ENCODE assay signal across 30 mouse cellular contexts in genomic region chr4:123510201-123510600, GRCm38 (mm10).
"Had no signal": no experiment of that assay in that cellular context is flagged by ENCODE, and none has a peak within 500 bp of the region (broad histone marks: within the 10 kb centered on the region; RNA-seq: fewer than 3 reads in every experiment).

No protein-coding gene starts in this region.

- H3K4me3 ChIP-seq: heart, embryonic 10.5 days; heart, embryonic 12.5 days; heart, embryonic 13.5 days; heart, embryonic 15.5 days; hindbrain, embryonic 10.5 days; hindbrain, embryonic 12.5 days; hindbrain, embryonic 13.5 days; hindbrain, embryonic 15.5 days; intestine, embryonic 15.5 days; layer of hippocampus, adult 2 months; left cerebral cortex, adult 2 months had no signal

- H3K27ac ChIP-seq: heart, embryonic 10.5 days; heart, embryonic 13.5 days; heart, embryonic 15.5 days; hindbrain, embryonic 10.5 days; hindbrain, embryonic 12.5 days; hindbrain, embryonic 13.5 days; hindbrain, embryonic 14.5 days; hindbrain, embryonic 15.5 days; hindbrain, postnatal 0 days; intestine, embryonic 15.5 days; kidney, postnatal 0 days; layer of hippocampus, adult 2 months; left cerebral cortex, adult 2 months had no signal

- H3K4me2 ChIP-seq: heart, embryonic 11.5 days; heart, embryonic 12.5 days; heart, embryonic 13.5 days; heart, embryonic 15.5 days; hindbrain, embryonic 12.5 days; hindbrain, embryonic 13.5 days; hindbrain, embryonic 14.5 days; hindbrain, embryonic 15.5 days; intestine, embryonic 15.5 days had no signal

- H3K9ac ChIP-seq: heart, embryonic 12.5 days; heart, embryonic 13.5 days; heart, embryonic 15.5 days; hindbrain, embryonic 12.5 days; hindbrain, embryonic 13.5 days; hindbrain, embryonic 14.5 days; hindbrain, embryonic 15.5 days; intestine, embryonic 15.5 days had no signal

- H3K9me3 ChIP-seq: heart, embryonic 10.5 days; heart, embryonic 12.5 days; heart, embryonic 13.5 days; heart, embryonic 15.5 days; hindbrain, embryonic 10.5 days; hindbrain, embryonic 12.5 days; hindbrain, embryonic 13.5 days; hindbrain, embryonic 15.5 days; intestine, embryonic 15.5 days had no signal

- H3K4me1 ChIP-seq: heart, embryonic 10.5 days; heart, embryonic 12.5 days; heart, embryonic 13.5 days; heart, embryonic 15.5 days; hindbrain, embryonic 10.5 days; hindbrain, embryonic 12.5 days; hindbrain, embryonic 13.5 days; hindbrain, embryonic 15.5 days; intestine, embryonic 15.5 days had no signal

- ATAC-seq: hindbrain, embryonic 16.5 days; hindbrain, postnatal 0 days; inflammation-experienced regulatory T-cells, adult 6 months; intestine, embryonic 15.5 days; intestine, embryonic 16.5 days; intestine, postnatal 0 days had no signal

- H3K27me3 ChIP-seq: heart, embryonic 12.5 days; heart, embryonic 13.5 days; heart, embryonic 15.5 days; hindbrain, embryonic 12.5 days; hindbrain, embryonic 13.5 days; hindbrain, embryonic 15.5 days; intestine, embryonic 15.5 days had no signal

- DNase-seq: heart, postnatal 10 days; heart, postnatal 14 days; heart, postnatal 36 days; heart, postnatal 4 days; kidney, adult 11 months; kidney, adult 18-20 months; kidney, postnatal 14 days; kidney, postnatal 25 days; kidney, postnatal 4 days; layer of hippocampus, adult 9-11 months; layer of hippocampus, postnatal 36 days had no signal
